Mouse (Mus musculus) lung, postnatal 4 days (tissue): Measurements from ENCODE around the gene Lrrc8d.
"Not testable (repeated sequence)": the region's sequence is repeated elsewhere in the genome, so short reads cannot be mapped to it uniquely, and the experiment has no call there.

Source experiments
- DNase-seq, 2 experiments: peaks; one replicate each; pipeline ENCODE4 v3.0.0; 2021

The Lrrc8d gene

DNA sequence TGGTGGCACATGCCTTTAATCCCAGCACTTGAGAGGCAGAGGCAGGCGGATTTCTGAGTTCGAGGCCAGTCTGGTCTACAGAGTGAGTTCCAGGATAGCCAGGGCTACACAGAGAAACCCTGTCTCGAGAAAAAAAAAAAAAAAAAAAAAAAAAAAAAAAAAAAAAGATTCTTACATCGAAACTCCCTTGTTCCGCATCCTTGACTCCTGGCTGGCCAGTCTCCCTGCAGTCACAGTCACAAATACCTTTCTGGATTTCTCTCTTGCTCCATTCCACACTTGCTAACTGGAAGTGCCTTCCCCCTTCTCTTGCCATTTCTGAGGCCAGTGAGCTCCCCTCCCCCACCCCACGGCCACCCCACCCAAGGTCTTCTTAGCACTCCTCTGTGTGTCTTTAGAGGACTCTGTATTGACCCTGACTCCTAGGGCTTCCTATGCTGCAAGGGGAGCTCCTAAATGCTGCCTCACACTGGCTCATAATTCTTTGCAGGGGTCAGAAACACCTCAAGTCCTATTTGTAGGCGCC, 13.9 kb upstream of the Lrrc8d start:
- DNase-seq, result not testable (repeated sequence)

DNA sequence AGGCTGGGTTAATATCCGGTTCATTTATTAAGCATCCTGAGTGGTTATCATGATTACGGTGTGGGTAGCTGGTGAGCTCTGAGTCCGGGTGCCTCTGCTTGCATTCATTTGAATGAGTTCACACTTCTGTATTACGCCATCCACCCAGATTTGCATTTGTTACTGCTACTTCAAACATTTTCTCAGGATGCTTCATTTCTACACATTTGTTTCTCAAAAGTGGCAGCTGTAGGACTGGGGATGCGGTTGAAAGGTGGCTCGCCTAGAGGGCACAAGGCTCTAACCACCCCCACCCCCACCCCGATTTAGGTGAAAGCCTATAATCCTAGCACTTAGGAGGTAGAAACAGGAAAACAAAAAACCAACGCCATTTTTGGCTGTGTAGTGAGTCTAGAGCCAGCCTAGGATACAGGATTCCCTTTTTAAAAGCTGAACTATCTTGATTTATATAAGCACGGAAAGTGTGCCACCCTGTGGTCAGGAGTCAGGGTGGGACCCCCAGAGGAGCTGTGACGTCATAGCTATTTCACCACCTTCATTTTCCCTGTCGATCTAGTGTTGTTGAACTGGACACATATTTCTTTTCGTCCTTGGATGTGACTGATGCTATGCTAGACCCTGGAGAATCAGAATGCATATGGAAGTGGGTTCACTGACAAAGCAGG, 13.3 kb upstream of the Lrrc8d start:
- no peak for DNase-seq

DNA sequence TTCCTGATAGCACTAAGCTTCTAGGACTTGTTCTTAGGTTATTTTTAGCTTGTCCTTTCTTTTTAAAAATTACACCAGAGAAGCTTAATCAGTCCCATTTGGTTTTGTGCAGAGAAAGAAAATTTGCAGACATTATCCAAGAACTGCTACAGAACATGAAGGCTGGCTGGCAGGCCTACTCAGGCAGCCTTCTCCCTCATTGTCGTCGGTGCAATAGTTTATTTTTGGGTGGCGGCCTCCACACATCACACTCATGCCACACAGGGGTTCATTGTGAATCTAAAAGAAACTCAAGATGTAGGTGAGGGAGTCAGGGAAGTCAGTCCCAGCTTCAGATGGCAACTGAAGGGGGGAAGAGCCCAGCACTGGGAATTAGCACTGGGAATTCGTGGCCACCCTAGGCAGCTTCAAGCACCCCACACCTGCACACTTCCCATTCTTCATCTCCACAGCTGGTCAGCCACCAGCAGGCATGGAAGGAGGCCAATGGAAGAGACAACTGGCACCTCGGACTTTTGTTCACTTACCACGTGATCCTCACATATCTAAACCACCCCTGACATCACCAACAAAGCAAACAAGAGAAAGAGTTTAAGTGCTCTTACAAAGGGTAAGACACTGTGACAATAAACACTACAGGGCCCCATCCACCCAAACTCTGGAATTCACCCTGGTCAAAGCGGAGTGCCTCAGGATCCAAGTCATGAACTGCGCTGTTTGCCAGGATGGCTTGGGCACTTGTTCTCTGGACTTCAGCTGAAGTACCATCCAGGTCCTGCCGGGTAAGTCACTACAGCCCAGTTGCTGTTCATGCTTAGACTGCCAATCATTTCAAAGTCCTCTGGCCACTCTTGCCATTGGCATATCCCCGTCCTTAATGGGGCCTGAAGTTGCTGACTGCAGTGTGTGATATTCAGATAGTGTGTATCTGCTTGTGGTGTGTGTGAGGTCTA, 9.0 kb upstream of the Lrrc8d start:
- peak; percentile 52 to 74 for DNase-seq

DNA sequence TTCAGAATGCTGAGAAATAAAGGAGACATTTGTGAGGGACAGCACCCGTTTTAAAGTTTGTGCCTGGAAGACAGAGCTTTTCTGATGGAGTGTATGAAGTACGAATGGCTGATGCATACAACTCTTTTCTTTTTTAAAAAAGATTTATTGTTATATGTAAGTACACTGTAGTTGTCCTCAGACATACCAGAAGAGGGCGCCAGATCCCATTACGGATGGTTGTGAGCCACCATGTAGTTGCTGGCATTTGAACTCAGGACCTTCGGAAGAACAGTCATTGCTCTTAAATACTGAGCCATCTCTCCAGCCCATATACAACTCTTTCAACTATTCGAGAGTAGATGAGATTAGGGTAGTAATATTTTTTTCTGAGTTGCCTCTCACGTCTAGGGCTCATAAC, 8.1 kb upstream of the Lrrc8d start:
- peak in 1 of 2 experiments; percentile 47 for DNase-seq

DNA sequence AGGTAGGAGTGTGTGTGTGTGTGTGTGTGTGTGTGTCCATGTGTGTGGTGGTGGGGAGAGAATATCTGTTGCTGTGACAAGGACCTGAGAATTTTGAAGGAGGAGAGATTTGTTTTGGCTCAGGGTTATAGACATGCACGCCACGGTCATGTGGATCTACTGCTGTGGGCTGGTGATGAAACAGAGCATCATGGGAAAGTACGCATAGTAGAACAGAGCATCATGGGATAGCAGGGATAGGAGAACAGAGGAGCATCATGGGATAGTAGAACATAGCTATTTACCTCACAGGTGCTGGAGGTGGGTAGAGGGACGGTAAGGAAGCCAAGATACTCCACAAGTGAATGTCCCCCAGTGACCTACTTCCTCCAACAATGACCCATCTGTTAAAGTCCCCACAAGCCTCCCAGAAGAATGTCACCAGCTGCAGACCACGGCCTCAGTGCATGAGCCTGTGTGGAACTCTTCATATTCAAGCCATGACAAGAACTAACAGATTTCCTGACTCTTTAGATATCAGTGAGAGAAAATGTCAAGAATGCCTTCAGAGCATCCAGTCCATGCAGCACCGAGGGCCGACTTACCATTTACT, 5.3 kb upstream of the Lrrc8d start:
- no peak for DNase-seq

DNA sequence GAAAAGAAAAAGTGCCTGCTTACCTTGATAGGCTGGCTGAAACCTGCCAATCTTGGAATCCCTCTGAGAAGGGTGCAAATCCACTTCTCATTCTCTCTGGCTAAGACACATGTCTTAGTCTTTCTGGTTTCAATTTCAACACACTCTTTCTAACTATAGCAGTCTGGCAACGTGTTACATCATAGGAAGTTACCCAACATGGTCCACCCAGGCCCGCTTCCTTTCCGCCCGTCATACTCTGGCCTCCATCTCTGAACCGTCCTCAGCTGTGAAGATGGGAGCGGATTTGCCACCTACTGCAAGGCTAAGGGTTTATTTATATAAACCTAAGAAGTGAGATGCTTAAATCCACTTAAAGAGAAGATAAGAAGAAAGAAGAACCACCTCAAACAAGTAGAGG, 3.7 kb upstream of the Lrrc8d start:
- peak in 1 of 2 experiments; percentile 53 for DNase-seq

DNA sequence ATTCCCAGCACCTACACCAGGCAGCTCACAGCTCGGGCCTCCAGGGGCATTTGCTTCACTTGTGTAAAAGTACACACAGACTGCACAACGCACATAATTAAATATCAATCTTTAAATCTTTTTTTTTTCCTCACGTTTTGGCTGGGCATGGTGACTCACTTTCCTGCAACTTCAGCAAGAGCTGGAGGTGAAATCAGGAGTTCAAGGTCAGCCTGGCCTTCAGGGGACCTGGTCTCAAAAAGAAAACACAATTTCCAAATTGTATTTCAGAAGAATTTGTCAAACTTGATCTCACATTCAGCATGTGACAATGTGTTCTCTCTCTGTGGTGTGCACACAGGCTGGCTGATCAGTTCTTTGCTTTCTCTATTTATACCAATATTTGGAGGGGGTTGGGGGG, 1.9 kb upstream of the Lrrc8d start:
- DNase-seq, result no peak

DNA sequence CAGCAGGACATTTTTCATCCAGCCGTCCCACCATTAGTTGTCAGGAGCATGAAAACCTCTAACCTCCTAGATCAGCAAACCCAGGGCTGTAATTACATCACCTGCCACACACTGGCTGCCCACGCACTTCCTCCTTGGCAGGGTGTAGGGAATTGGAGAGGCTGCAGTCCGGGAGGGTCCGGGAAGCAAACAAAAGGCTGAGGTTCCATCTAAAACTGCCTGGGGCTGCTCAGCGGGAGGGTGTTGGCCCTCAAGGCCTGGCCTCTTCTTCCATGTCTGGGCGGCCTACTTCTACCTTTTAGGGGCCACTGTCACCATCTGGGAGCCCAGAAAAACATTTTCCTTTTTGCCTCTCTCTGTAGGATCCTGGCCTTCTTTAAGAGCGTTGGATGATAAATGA, 1.1 kb upstream of the Lrrc8d start:
- DNase-seq, result peak; percentile 74 to 77

DNA sequence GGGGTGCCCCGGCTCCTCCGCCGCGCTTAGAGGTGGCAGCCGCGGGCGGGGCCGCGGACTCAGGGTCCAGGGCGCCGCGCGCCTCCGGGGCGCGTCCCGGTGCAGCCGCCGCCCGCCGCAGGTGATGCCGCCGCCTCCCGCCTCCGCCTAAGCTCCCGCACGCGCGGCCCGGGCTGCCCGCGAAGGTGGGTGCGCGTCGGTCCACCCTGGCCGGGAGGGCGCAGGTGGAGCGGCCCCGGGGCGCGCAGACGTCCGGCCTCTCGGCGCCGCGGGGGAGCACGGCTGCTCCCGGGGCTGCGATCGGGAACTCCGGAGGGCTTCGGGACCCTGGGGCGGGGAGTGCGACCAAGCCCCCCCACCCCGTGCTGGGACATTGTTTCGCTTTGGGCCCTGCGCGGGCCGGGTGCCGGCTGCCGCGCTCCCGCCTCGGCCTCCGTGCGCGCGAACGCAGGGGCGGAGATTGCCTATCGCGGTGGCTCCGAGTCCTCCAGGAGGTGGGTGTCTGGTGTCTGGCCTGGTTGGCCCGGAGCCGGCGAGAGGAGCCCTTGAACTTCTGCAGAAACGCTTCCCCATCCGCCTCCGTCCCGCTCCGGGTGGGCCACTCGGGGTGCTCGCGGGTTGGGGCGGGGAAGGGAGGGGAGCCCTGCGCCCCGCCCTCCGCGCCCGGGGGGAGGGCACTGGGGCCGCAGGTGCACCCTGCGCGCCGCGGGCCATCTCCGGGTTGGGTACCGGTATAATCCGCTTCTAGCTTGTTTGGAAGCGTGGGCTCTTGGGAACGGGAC, 492 bp downstream of the Lrrc8d start:
- peak; percentile 90 to 92 for DNase-seq

DNA sequence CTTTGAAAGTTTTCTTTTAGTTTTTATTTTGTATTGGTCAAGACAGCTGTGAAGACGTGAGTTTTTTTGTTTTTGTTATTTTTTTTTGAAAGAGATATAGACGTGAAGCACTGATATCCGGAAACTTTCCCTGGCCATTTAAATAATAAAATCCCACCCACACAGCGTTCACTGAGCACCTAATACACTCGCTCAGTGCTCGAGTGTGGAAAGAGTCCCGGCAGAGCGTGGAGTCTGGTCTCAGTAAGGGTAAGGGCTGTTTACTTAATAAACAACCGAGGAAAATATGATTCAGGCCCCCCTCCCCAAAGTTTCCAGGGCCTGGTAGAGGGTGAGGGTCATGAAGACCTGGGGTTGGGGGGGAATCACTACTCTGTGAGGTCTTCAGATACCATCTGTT, 1.6 kb downstream of the Lrrc8d start:
- DNase-seq, result no peak

DNA sequence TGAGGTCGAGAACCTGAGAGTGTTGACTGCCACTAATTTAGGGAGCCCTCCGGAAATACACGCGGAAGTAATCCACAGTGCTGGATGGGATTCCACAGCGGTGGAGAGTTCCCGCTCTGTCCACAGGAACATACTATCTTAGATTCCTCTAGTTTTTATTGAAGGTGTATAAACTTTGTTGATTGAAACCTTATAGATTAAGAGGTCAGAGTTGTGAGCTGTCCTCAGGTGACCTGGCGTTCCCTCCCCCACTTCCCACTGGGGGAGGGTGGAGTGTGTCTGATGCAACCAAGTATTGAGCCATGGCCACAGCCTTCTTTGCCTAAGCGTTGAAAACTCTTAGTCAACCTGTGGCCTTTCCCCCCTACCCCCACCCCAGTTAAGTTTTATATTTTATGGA, 2.1 kb downstream of the Lrrc8d start:
- DNase-seq, result peak; percentile 57 to 67

DNA sequence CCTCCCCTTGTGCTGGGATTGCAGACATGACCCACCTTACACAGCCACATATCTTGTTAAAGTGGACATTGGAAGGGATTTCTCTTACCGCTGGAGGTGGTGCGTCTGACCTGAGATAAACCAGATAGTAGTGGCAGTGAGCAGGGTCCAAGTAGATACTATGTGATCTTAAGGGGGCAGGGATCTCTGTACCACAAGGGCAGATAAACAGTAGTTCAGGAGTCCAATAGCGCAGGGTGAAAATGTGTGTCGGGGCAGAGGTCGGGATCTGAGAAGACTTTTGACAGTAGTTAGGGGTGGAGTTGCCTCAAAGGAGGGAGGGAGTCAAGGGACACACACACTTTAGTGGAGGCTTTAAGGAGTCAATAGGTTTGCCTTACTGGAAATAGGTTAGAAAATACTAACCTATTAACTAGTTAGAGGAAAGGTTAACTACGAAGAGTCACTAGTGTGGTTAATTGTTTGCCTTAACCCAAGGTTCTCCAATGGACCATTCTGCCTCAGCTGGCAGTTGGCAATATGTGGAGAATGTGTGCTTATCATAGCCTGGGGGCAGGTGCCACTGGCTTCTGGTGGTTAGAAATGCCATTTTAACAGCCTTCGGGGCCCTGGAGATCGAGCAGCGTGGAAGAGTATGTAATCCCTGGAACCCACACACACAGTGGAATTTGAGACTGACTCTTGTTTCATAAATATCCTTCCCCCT, 3.0 kb downstream of the Lrrc8d start:
- no peak for DNase-seq

DNA sequence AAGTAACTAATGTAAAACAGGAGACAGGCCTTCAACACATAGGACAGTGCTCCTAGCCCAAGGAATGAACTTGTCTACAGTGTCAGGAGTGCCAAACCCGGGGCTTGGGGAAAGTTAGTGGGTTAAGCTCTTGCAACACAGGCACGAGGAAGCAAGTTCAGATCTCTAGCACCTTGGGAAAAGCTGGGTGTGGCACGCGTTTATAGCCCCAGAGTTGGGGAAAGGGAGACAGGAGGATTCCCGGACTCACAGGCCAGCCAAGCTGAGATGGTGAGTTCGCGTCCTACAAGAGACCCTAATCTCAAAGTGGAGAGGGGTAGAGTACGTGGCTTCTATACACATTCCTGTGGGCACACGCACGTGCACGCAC, 3.5 kb downstream of the Lrrc8d start:
- DNase-seq, result no peak

DNA sequence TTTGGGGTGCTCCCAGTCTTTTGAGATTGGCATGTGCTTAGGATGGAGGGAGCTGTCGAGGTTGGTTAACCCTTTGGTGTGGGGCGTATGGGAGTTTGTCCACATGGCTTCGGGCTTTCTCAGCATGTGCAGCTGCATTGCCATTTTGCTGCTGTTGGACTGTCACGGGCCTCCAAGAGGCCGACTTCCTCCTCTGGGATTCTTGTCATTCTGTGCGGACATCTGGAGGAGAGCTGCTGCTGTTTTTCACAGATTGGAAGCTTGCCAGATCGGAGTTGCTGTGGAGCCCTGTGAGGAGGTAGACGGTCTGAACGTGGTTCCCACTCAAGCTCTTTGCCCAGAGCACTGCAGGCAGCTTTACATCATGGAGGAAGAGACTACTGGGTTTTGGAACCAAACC, 4.8 kb downstream of the Lrrc8d start:
- peak in 1 of 2 experiments; percentile 33 for DNase-seq

DNA sequence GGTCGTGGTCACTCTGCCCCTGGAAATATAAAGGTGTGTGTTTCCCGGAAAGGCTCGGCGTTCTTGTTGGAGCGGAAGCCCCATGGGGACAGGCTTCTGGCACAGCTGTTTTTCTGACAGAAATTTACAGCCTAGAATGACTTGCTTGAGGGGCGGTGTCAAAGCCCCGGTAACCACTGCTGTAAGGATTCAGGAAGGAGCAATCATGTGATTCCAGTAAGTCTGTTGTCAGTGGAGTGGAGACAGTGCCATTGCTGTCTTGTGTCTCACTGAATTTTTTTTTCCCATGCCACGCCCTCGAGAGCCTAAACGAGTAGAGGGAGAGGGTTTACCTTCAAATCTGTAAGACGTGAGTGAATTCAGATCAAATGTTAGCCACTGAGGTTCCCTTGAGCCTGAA, 6.9 kb downstream of the Lrrc8d start:
- DNase-seq, result no peak

DNA sequence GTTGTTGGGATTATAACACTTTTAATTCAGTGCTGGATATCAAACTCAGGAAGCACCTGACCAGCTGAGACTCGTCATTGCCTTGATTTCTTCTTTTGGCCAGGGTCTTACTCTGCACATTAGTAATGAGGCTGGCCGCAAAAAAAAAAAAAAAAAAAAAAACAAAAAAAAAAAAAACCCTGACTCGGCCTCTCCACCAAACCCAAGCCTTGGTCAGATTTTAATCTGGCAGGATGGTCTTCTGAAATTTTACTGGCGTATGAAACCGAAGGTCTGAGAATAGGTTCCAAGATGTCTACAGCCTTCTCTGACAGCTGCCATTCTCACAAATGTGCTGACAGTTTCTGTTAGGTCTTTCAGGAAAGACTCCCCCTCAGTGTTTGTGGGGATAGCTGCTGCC, 8.5 kb downstream of the Lrrc8d start:
- DNase-seq, result no peak

DNA sequence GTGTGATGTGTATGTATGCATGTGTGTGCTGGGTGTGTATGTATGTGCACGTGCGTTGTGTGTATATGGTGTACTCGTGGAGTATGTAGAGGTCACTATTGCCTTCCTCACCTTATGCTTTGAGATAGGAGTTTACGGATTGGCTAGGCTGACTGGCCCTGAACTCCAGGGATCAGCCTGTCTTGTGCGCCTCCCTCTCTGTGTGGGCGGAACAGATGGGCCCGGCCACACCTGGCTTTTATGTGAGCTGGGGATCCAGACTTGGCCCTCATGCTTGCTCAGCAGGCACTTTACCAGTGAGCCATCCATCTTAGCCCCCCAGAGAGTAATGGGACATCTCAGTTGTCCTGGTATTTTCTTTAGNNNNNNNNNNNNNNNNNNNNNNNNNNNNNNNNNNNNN, 10.7 kb downstream of the Lrrc8d start:
- no peak for DNase-seq

DNA sequence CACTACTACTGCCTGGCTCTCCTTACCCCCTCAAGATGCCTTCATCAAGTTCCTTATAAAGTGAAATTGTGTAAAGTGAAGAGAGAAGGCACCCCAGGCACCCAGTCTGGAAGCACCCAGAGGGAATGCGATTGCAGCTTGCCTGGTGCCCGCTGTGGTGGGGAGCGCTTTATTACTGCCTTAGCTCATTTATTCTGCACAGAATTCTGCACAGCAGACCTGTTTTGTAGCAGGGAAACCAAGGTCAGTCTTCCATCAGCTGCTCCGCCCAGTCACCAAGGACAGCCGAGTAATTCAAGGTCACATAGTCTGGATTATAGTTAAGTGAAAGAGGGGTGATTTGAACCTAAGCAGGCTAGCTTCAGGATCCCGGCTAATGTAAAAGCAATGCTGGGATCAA, 14.7 kb downstream of the Lrrc8d start:
- no peak for DNase-seq

DNA sequence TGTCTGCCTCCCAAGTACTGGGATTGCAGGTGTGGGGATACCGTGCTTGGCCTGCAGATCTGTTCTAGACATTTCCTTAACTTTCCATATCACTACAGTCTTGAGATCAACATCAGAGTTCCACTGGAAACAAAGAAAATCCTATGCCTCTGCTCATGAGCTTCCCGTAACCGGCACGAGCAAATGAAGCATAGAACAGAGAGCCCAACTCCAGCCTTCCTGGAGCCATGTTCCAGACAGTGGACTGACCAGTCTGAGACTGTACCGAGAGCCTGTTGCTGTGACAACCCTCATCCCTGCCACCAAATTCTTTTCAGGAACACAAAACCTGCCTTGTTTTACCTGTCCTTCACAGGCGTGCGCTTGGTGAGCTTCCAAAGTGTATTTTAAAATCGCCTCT, 15.3 kb downstream of the Lrrc8d start:
- no peak for DNase-seq

DNA sequence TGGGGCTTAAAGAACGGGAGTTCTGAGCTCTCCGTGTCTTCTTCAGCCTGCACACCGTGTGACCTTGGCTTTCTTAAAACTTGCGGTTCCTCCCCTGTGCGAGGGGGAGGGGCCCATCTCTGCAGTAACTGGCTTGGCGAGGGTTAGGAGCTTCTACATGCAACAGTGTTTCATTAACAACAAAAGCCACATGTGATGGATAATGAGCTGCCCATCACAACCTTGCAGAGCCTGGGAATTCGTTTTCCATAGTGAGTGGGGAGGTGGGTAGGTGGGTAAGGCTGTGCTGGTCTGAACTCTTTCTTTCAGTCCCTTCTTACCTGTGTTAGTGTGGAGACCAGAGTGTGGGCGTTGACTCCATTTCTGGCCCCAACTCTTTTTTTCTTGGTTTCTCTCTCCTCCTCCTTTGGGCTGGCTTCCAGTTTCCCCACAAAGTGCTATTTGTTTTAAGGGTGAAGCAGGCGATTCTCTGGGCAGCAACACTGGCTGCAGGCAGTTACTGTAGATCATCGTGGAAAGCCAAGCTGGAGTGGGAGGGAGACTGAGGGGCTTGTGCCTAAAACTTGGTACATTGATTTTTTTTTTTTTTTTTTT, 15.9 kb downstream of the Lrrc8d start:
- DNase-seq, result peak; percentile 40 to 48

DNA sequence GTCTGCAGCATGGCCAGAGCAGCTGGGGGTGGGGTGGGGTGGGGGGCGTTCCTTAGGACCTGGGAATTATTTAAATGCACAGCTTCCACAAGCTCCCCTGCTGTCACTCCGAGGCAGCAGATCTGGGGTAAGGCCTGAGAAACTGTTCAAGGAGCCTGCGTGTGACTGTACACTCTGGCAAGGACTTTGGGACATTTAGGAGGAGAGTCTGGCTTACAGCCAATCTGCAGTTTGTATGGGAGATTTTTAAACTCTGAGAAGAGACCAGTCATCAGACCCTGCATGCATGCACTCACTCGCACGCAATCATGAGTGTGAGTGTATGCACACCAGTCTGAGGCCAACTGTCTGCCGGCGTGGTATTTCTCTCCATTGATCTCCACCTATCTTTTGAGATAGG, 17.5 kb downstream of the Lrrc8d start:
- peak; percentile 36 to 54 for DNase-seq
